Mouse (Mus musculus): ENCODE results near the gene Smap2.

DNA sequence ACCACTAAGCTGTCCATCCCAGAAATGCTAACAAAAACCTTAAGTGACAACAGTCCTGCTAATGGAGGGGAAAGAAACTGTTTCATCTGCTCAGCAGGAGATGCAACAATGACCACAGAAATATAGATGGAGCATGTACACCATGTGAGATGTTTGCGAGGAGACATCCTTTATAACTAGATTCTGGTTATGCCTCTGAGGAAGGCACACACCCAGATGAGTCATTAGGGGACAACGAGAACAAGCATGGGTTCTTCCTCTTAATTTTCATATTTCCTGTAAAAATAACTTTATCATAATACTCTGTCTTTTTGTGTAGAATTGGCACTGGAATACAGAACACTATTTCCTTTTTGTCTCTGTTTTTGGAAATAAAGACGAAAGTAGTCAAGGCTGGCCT lies 38.8 kb downstream of the Smap2 start:
- TF ChIP-seq CTCF (IDR thresholded peaks at IDR 0.05; ENCODE audit: extremely low read depth, insufficient read length, insufficient replicate concordance, low read depth, low read length) (no peak), POLR2A (IDR thresholded peaks at IDR 0.05; ENCODE audit: low read depth, low read length) (no peak)

Measured in small intestine, adult 2 months (tissue).